Mouse (Mus musculus) embryonic facial prominence, embryonic 11.5 days (tissue): ENCODE measurements at regions not wholly inside any gene's neighbourhood (a gene's known extent, or its start where the extent isn't known, plus 50 kb on each side); places are given as distances from the start of the nearest gene placed in this dataset.
A peak's percentile ranks its signal among the peaks of the same experiment; 100 is the strongest.

Source experiments
- ATAC-seq: fragments of 200-750 bp; cut with Nextera tagmentation; replicated peaks from 2 replicates; pipeline ENCODE4 v1.8.0; 2017; ENCODE audit warnings: low read depth; ENCODE audit not compliant: insufficient number of reproducible peaks, low FRiP score, low TSS enrichment
- DNase-seq: peaks from one replicate; pipeline ENCODE4 v3.0.0-alpha.2; 2015; ENCODE audit warnings: low spot score
- H3K27ac ChIP-seq: fragments of 300-500 bp; sonication (generic); replicated peaks from 2 replicates; pipeline ENCODE4 v1.5.1; 2014; ENCODE audit warnings: mild to moderate bottlenecking, low read depth, low read length, control low read depth
- H3K27me3 ChIP-seq: fragments of 300-500 bp; sonication (generic); 2 replicates; pipeline ENCODE4 v1.6.1; 2014; ENCODE audit warnings: mild to moderate bottlenecking, low read length, moderate library complexity, mixed read lengths; ENCODE audit not compliant: control insufficient read depth, insufficient read depth
- H3K36me3 ChIP-seq: fragments of 300-500 bp; sonication (generic); replicated peaks from 2 replicates; pipeline ENCODE4 v1.6.1; 2014; ENCODE audit warnings: low read depth, mild to moderate bottlenecking, low read length, moderate library complexity, mixed read lengths; ENCODE audit not compliant: control insufficient read depth, insufficient read depth
- H3K4me1 ChIP-seq: fragments of 300-500 bp; sonication (generic); 2 replicates; pipeline ENCODE4 v1.6.1; 2014; ENCODE audit warnings: low read length, mixed read lengths; ENCODE audit not compliant: control insufficient read depth, insufficient read depth
- H3K4me2 ChIP-seq: fragments of 300-500 bp; sonication (generic); 2 replicates; pipeline ENCODE4 v1.6.1; 2014; ENCODE audit warnings: low read depth, mild to moderate bottlenecking, control low read depth, low read length, moderate library complexity
- H3K4me3 ChIP-seq: fragments of 300-500 bp; sonication (generic); 2 replicates; pipeline ENCODE4 v1.5.1; 2014; ENCODE audit warnings: low read depth, low read length, control low read depth
- H3K9ac ChIP-seq: fragments of 300-500 bp; sonication (generic); replicated peaks from 2 replicates; pipeline ENCODE4 v1.6.1; 2014; ENCODE audit warnings: mild to moderate bottlenecking, control low read depth, low read length
- H3K9me3 ChIP-seq: fragments of 300-500 bp; sonication (generic); replicated peaks from 2 replicates; pipeline ENCODE4 v1.6.1; 2016; ENCODE audit warnings: mild to moderate bottlenecking, low read length, inconsistent platforms, mixed read lengths; ENCODE audit not compliant: control insufficient read depth
- WGBS: fragments of 180-500 bp; shearing (Covaris S2); extraction: QIAGEN DNeasy Blood & Tissue Kit; methylation state at CpG from one replicate; pipeline ENCODE4 v1.1.7; 2014; 5-methylcytosine and 5-hydroxymethylcytosine counted together

GRCm38 (mm10) chr13:44608286-44608675, 121.0 kb upstream of the Jarid2 start:
- ATAC-seq = no peak
- no peak overlapping the region for H3K4me3 ChIP-seq
- WGBS = 78% methylated on average over 3 of the region's 3 CpGs
- no peak for DNase-seq
- no peak overlapping the region for H3K9ac ChIP-seq
- no peaks in the 10 kb centered on the region for H3K9me3 ChIP-seq
- no peak overlapping the region for H3K27ac ChIP-seq
- H3K36me3 ChIP-seq = no peaks in the 10 kb centered on the region
- H3K4me1 ChIP-seq = no peaks in the 10 kb centered on the region
- no peaks in the 10 kb centered on the region for H3K27me3 ChIP-seq
- H3K4me2 ChIP-seq = no peak overlapping the region

- no peak overlapping the region for H3K9ac ChIP-seq
- no peaks in the 10 kb centered on the region for H3K9me3 ChIP-seq
- 37% methylated on average over 11 of the region's 11 CpGs for WGBS
- no peaks in the 10 kb centered on the region for H3K4me1 ChIP-seq
- H3K27me3 ChIP-seq = no peaks in the 10 kb centered on the region
- DNase-seq = peak; percentile 73
- no peak overlapping the region for H3K4me3 ChIP-seq
- no peak overlapping the region for H3K27ac ChIP-seq
- no peak overlapping the region for H3K4me2 ChIP-seq
- no peaks in the 10 kb centered on the region for H3K36me3 ChIP-seq
- no peak for ATAC-seq
Observed at GRCm38 (mm10) chr13:44608681-44609335, 120.5 kb upstream of the Jarid2 start.

GRCm38 (mm10) chr13:44609606-44610005, 119.7 kb upstream of the Jarid2 start:
- no peaks in the 10 kb centered on the region for H3K4me1 ChIP-seq
- H3K27ac ChIP-seq = no peak overlapping the region
- H3K36me3 ChIP-seq = no peaks in the 10 kb centered on the region
- H3K4me2 ChIP-seq = no peak overlapping the region
- DNase-seq (no peak), ATAC-seq (no peak)
- WGBS = 91% methylated on average over 5 of the region's 5 CpGs
- no peaks in the 10 kb centered on the region for H3K9me3 ChIP-seq
- no peaks in the 10 kb centered on the region for H3K27me3 ChIP-seq
- H3K4me3 ChIP-seq = no peak overlapping the region
- H3K9ac ChIP-seq = no peak overlapping the region

- no peaks in the 10 kb centered on the region for H3K9me3 ChIP-seq
- DNase-seq = peak; percentile 9
- H3K27ac ChIP-seq = no peak overlapping the region
- H3K9ac ChIP-seq = no peak overlapping the region
- no peak overlapping the region for H3K4me2 ChIP-seq
- no peak overlapping the region for H3K4me3 ChIP-seq
- 41% methylated on average over 8 of the region's 8 CpGs for WGBS
- no peaks in the 10 kb centered on the region for H3K4me1 ChIP-seq
- no peaks in the 10 kb centered on the region for H3K27me3 ChIP-seq
- H3K36me3 ChIP-seq = no peaks in the 10 kb centered on the region
- ATAC-seq = no peak
Observed at GRCm38 (mm10) chr13:44615696-44616095, 113.6 kb upstream of the Jarid2 start.

- no peak for ATAC-seq
- no peaks in the 10 kb centered on the region for H3K36me3 ChIP-seq
- H3K4me3 ChIP-seq = no peak overlapping the region
- H3K4me2 ChIP-seq = no peak overlapping the region
- WGBS = 84% methylated on average over 3 of the region's 3 CpGs
- H3K27me3 ChIP-seq = no peaks in the 10 kb centered on the region
- no peaks in the 10 kb centered on the region for H3K9me3 ChIP-seq
- no peak for DNase-seq
- no peak overlapping the region for H3K27ac ChIP-seq
- no peak overlapping the region for H3K9ac ChIP-seq
- H3K4me1 ChIP-seq = no peaks in the 10 kb centered on the region
Observed at GRCm38 (mm10) chr13:44618368-44618767, 110.9 kb upstream of the Jarid2 start.

- Histone ChIP-seq H3K27me3 (no peaks in the 10 kb centered on the region), H3K9me3 (no peaks in the 10 kb centered on the region), H3K9ac (no peak overlapping the region), H3K36me3 (no peaks in the 10 kb centered on the region), H3K27ac (no peak overlapping the region), H3K4me2 (no peak overlapping the region), H3K4me3 (no peak overlapping the region), H3K4me1 (no peaks in the 10 kb centered on the region)
- DNase-seq = no peak
- 35% methylated on average over 12 of the region's 12 CpGs for WGBS
- peak; percentile 52; the same call in 1 of the 2 replicates for ATAC-seq
Observed at GRCm38 (mm10) chr13:44622661-44623355, 106.5 kb upstream of the Jarid2 start.

GRCm38 (mm10) chr13:44624716-44625115, 104.6 kb upstream of the Jarid2 start:
- WGBS = 59% methylated on average over 13 of the region's 13 CpGs
- no peak overlapping the region for H3K4me2 ChIP-seq
- ATAC-seq = no peak
- no peaks in the 10 kb centered on the region for H3K27me3 ChIP-seq
- H3K4me1 ChIP-seq = no peaks in the 10 kb centered on the region
- no peak overlapping the region for H3K27ac ChIP-seq
- H3K36me3 ChIP-seq = no peaks in the 10 kb centered on the region
- DNase-seq = peak; percentile 31
- H3K9me3 ChIP-seq = no peaks in the 10 kb centered on the region
- H3K9ac ChIP-seq = no peak overlapping the region; the same call in 1 of the 2 replicates
- H3K4me3 ChIP-seq = no peak overlapping the region

- WGBS = 61% methylated on average over 7 of the region's 7 CpGs
- no peak for ATAC-seq
- no peak overlapping the region for H3K4me3 ChIP-seq
Observed at GRCm38 (mm10) chr13:44625792-44626191, 103.5 kb upstream of the Jarid2 start.

More at GRCm38 (mm10) chr13:44625792-44626191, 103.5 kb upstream of the Jarid2 start:
- Histone ChIP-seq H3K27me3 (no peaks in the 10 kb centered on the region), H3K4me2 (no peak overlapping the region), H3K9me3 (no peaks in the 10 kb centered on the region), H3K4me1 (no peaks in the 10 kb centered on the region), H3K36me3 (no peaks in the 10 kb centered on the region), H3K27ac (no peak overlapping the region), H3K9ac (no peak overlapping the region)
- DNase-seq = no peak
